35 mouse cellular contexts compared by ENCODE assay signal in the genomic region with DNA sequence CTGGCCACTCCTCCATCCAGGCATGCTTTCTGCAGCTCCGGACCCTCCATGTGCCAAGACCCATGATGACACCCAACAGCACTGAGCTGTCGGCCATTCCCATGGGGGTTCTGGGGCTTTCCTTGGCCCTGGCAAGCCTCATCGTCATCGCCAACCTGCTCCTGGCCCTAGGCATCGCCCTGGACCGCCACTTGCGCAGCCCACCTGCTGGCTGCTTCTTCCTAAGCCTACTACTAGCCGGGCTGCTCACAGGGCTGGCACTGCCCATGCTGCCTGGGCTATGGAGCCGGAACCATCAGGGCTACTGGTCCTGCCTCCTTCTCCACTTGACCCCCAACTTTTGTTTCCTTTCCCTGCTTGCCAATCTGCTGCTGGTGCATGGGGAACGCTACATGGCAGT. TPM values are rescaled to one million over a fixed set of nuclear protein-coding genes. Genes with fewer than 3 reads are reported as not detected.
A peak's percentile ranks its signal among the peaks of the same experiment; 100 is the strongest.
DNase-seq lines count a peak whose midpoint lies in the region; ATAC-seq and TF ChIP-seq lines count a peak whose summit lies in the region.
"Had no signal": no experiment of that assay in that cellular context is flagged by ENCODE, and none has a peak within 500 bp of the region (broad histone marks: within the 10 kb centered on the region; RNA-seq: fewer than 3 reads in every experiment).

A gene (plus strand): TSS at position 13 of the 400 bp plus-strand sequence.

- peaks cover 17% of the 10 kb centered on the region for H3K4me1 ChIP-seq in kidney, embryonic 14.5 days (ENCODE audit: control insufficient read depth, insufficient read depth, low read length)
- H3K4me1 ChIP-seq in testis, adult 2 months (ENCODE audit: control insufficient read depth, insufficient read depth, low read length), result peaks cover 3% of the 10 kb centered on the region
- peaks cover 44% of the 10 kb centered on the region for H3K4me1 ChIP-seq in stomach, embryonic 15.5 days

- H3K9me3 ChIP-seq in kidney, embryonic 14.5 days (ENCODE audit: control insufficient read depth, low read length), result no peaks in the 10 kb centered on the region
- H3K9me3 ChIP-seq in stomach, embryonic 15.5 days, result no peaks in the 10 kb centered on the region
- H3K9me3 ChIP-seq: heart, embryonic 15.5 days; hindbrain, embryonic 12.5 days; lung, embryonic 15.5 days; midbrain, embryonic 10.5 days had no signal

- WGBS in kidney, embryonic 14.5 days, result 91% methylated on average over 10 of the region's 10 CpGs
- WGBS in stomach, embryonic 15.5 days, result 93% methylated on average over 10 of the region's 10 CpGs

- 0 out of 2 replicates have a peak within 1 kb of the TSS, but pooled peaks have one; percentile 28 for H3K9ac ChIP-seq in kidney, embryonic 14.5 days (ENCODE audit: low read depth, low read length)
- no peak within 1 kb of the TSS for H3K9ac ChIP-seq in stomach, embryonic 15.5 days
- H3K9ac ChIP-seq: forebrain, postnatal 0 days; heart, embryonic 15.5 days; hindbrain, embryonic 12.5 days; lung, embryonic 15.5 days had no signal

- no peak for TF ChIP-seq CTCF in testis, adult 2 months (IDR thresholded peaks at IDR 0.05; ENCODE audit: control insufficient read depth, insufficient read depth, insufficient replicate concordance, low read depth, low read length)

- no peak for TF ChIP-seq POLR2A in testis, adult 2 months (IDR thresholded peaks at IDR 0.05; ENCODE audit: control insufficient read depth, low read depth, low read length)

- no peak for ATAC-seq in kidney, embryonic 14.5 days (ENCODE audit: low FRiP score, low TSS enrichment)
- no peak for ATAC-seq in stomach, embryonic 15.5 days (ENCODE audit: insufficient read depth, low FRiP score, low read depth)
- ATAC-seq: forebrain, postnatal 0 days; hindbrain, postnatal 0 days had no signal

- H3K27me3 ChIP-seq in kidney, embryonic 14.5 days (ENCODE audit: control insufficient read depth, insufficient read depth, low read length), result no peaks in the 10 kb centered on the region
- H3K27me3 ChIP-seq in testis, adult 2 months (ENCODE audit: control insufficient read depth, insufficient read depth, low read length), result no peaks in the 10 kb centered on the region
- no peaks in the 10 kb centered on the region for H3K27me3 ChIP-seq in stomach, embryonic 15.5 days (replicated peaks)
- H3K27me3 ChIP-seq: CH12.LX; heart, embryonic 15.5 days; hindbrain, embryonic 12.5 days; lung, embryonic 15.5 days; Patski had no signal

- H3K27ac ChIP-seq in kidney, embryonic 14.5 days (ENCODE audit: low read depth, low read length), result no peak within 1 kb of the TSS
- no peak within 1 kb of the TSS for H3K27ac ChIP-seq in testis, adult 2 months (ENCODE audit: control insufficient read depth, insufficient read depth, low read depth, low read length)
- no peak within 1 kb of the TSS for H3K27ac ChIP-seq in stomach, embryonic 15.5 days
- H3K27ac ChIP-seq: heart, embryonic 15.5 days; hindbrain, embryonic 12.5 days; hindbrain, postnatal 0 days; lung, embryonic 15.5 days; midbrain, embryonic 10.5 days had no signal

- H3K4me3 ChIP-seq in kidney, embryonic 14.5 days (ENCODE audit: low read length), result no peak within 1 kb of the TSS
- H3K4me3 ChIP-seq in testis, adult 2 months (ENCODE audit: control insufficient read depth, low read depth, low read length), result peak within 1 kb of the TSS; percentile 86
- H3K4me3 ChIP-seq in stomach, embryonic 15.5 days (replicated peaks), result no peak within 1 kb of the TSS
- H3K4me3 ChIP-seq: erythroblast, embryonic 14.5 days; heart, embryonic 15.5 days; hindbrain, embryonic 12.5 days; lung, embryonic 15.5 days; midbrain, embryonic 10.5 days had no signal

- peaks cover 45% of the 10 kb centered on the region for H3K36me3 ChIP-seq in kidney, embryonic 14.5 days (ENCODE audit: control insufficient read depth, insufficient read depth, low read length)
- peaks cover 14% of the 10 kb centered on the region for H3K36me3 ChIP-seq in testis, adult 2 months (ENCODE audit: control insufficient read depth, insufficient read depth, low read length)
- peaks cover 47% of the 10 kb centered on the region for H3K36me3 ChIP-seq in stomach, embryonic 15.5 days

- 0 out of 2 replicates have a peak within 1 kb of the TSS, but pooled peaks have one; percentile 2 for H3K4me2 ChIP-seq in kidney, embryonic 14.5 days (replicated peaks; ENCODE audit: low read depth, low read length)
- peak within 1 kb of the TSS; percentile 16; the same call in 1 of the 2 replicates for H3K4me2 ChIP-seq in stomach, embryonic 15.5 days
- H3K4me2 ChIP-seq: heart, embryonic 15.5 days; hindbrain, embryonic 12.5 days; lung, embryonic 15.5 days had no signal

- peak; percentile 2 for DNase-seq in cerebellum, adult 8-10 months
- DNase-seq in cerebellum, postnatal 25 days, result no peak
- no peak for DNase-seq in kidney, adult 9 months
- no peak for DNase-seq in testis, postnatal 14 days (ENCODE audit: low spot score)
- no peak for DNase-seq in adrenal gland, adult 2 months
- DNase-seq: adrenal gland, postnatal 14 days; cerebellum, postnatal 36 days; embryo, embryonic 11 days; forebrain, postnatal 0 days; heart, postnatal 36 days; layer of hippocampus, adult 9-11 months; thymus, postnatal 14 days had no signal

RNA-seq across cellular contexts. Expression of the gene that starts here (rescaled TPM):
- polyA plus RNA-seq in kidney, embryonic 14.5 days (2014; fragmentation: Nextera tagmentation; extraction: Ambion mirVana), result 2.5 and 3.2 TPM in 2 replicates
- polyA plus RNA-seq in testis, adult 2 months (2012; rRNA removed), result 0.10 and 0.16 TPM in 2 replicates
- polyA plus RNA-seq in stomach, embryonic 15.5 days (2015; fragmentation: Nextera tagmentation; extraction: Ambion mirVana), result 1.1 and 1.3 TPM in 2 replicates
- total RNA-seq in adrenal gland, adult 2 months (2021), result not detected
- polyA plus RNA-seq in adrenal gland, adult 2 months (2012; rRNA removed), result 0.43 TPM in 1 of 2 replicates, not detected in the other
- total RNA-seq: adrenal gland, postnatal 14 days; CH12.LX; forebrain, postnatal 0 days; gastrocnemius, adult 8-10 months; gastrocnemius, postnatal 4 days; heart, adult 8-10 months; heart, postnatal 36 days; hindbrain, postnatal 0 days; left cerebral cortex, adult 18-20 months; left cerebral cortex, postnatal 14 days; liver, adult 2 months; megakaryocyte progenitor cell, adult 5-6 weeks; MEL; midbrain, postnatal 0 days had no signal
- polyA plus RNA-seq: C2C12; erythroblast, embryonic 14.5 days; forebrain, embryonic 11.5 days; forebrain, postnatal 0 days; hindbrain, postnatal 0 days; midbrain, postnatal 0 days; neural tube, embryonic 14.5 days had no signal
